Mouse (Mus musculus) cerebellum, postnatal 36 days (tissue): Measurements from ENCODE around the gene Tpk1.
"Not testable (repeated sequence)": the region's sequence is repeated elsewhere in the genome, so short reads cannot be mapped to it uniquely, and the experiment has no call there.

Experiments
- DNase-seq, 2 experiments: peaks; one replicate each; pipeline ENCODE4 v3.0.0; 2021 to 2022; ENCODE audit warnings: mixed read lengths in 2 of 2

Tpk1 gene

DNA sequence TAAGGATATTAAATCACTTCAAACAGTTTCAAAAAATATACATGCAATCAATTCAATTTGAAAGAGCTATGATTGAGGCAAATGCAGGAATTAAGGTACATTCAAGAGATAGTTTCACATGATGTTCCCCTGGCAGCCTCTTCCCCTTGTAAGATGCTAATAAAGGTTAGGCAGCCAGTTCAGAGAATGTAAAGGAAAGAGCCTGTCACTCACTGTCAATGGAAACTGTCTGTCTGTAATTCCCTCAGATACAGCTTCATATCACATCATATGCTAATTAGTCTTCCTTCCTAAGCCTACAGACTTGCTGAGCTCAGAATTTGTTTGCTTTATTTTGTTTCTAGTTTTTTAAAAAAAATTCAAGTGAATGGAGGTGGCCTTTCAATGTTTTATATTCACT is 147.7 kb downstream of the Tpk1 start:
- DNase-seq: no peak

DNA sequence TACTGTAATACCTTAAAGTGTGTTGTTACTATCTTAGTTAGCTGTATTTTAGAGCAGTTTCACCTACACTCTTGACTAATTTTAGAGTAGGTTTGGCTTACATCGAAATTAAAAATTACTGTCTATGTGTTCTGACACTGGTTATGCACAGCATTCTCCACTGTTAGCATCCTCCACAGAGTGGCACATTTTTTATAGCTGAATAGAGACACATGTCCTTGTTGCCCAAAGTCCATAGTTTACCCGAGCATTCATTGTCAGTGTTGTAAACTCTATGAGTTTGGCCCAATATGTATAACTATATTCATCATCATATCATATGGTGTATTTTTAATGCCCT is 148.8 kb downstream of the Tpk1 start:
- DNase-seq: no peak

DNA sequence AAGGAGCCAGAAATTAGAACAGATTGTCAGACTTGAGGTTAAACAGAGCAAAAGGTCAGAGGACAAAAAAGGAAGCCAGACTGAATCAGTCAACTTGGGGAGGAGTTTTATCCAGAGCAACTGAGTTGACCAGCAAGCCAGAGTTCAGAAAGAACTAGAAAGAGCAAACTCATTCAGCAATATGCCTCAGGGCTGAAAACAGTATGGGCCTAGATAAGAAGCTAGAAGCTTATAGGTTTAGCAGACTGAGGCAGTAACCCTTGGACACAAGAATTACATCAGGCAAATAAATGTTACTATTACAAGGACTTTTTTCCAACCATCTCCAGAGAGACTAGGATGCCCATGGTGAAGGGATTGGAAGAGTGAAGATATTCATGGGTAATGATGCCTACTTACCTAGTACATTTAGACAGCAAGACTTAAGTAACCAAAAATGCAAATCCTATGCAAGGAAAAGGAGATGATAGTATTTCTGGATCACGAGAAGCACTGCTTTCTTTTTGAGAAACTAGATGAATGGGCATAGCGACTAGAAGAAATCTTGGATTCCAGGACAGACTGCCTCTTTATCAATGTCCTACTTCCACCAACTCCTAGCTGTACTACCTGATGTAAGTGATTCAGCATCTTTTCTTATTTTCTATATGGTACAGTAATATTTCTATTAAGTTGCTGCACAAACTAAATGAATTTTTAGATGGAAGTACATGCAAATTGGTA is 149.3 kb downstream of the Tpk1 start:
- DNase-seq: no peak

DNA sequence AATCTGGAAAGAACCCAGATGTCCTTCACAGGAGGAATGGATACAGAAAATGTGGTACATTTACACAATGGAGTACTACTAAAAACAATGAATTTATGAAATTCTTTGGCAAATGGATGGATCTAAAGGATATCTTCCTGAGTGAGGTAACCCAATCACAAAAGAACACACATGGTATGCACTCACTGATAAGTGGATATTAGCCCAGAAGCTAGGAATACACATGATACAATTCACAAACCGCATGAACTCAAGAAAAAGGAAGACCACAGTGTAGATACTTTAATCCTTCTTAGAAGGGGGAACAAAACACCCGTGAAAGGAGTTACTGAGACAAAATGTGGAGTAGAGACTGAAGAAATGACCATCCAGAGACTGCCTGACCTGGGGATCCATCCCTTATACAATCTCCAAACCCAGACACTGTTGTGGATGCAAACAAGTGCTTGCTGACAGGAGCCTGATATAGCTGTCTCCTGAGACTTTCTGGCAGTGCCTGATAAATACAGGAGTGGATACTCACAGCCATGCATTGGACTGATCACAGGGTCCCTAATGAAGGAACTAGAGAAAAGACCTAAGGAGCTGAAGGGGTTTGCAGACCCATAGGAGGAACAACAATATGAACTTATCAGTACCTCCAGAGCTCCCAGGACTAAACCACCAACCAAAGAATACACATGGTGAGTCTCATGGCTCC is 159.2 kb downstream of the Tpk1 start:
- not testable (repeated sequence) for DNase-seq

DNA sequence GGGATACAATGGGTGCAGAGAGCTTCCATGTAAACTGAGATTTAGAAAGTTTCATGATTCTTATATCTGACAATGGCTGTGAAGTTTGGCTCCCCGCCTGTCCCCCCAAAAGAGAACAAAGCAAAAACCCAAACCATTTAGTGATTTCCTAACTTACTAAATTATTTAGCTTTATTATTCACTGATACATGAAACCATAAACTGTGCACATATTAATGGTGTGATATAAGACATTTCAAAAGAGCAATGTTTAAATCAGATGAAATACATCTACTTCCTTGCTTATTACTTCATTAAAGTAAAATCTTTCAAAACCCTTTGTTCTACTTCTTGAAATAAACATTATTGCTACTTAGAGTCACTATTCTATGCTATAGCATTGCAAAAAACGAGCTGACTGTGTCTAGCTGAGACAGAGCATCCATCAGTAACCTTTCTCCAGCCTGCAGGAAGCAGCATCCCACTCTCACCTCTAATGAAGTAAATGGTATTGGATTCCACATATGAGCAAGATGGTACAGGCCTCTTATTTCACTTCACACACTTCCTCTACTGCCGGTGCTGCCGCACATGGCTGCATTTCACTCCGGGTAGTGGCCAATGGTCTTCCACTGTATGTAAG is 161.4 kb downstream of the Tpk1 start:
- no peak for DNase-seq

DNA sequence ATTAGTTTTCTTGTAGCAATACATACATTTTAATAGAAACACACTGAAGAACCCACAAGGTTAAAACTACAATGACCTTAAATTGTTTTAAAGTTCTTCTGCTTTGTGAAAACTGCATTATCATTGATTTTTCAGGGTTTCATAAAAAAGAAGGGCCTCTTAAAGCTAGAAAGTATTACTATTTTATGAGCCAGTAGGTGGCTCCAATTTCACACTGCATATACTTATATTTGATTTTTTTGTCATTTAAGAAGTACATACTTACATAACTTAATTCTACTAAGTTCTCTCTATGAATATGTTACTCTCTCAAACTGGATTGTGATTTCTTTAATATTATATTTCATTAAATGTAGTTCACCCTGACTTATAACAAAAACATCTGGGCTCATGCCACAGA is 173.7 kb downstream of the Tpk1 start:
- DNase-seq: no peak

DNA sequence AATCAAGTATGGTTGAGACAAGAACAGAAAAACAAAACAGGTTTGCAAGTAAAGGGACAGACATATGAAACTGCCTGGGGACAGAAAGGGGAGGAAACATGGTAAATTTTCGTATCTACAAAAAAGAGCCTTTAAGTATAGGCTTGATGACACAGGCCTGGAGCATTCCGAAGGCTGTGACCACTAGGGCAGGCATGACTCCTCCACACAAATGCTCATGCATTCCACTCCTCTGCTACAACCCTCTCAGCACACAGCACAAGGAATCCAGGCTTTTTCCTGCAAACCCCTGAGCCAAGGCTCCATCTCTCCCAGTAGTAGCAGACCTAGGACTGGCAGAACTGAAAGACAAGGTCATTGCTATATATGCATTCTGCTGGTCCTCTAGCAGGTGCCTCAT is 179.4 kb downstream of the Tpk1 start:
- DNase-seq: no peak

DNA sequence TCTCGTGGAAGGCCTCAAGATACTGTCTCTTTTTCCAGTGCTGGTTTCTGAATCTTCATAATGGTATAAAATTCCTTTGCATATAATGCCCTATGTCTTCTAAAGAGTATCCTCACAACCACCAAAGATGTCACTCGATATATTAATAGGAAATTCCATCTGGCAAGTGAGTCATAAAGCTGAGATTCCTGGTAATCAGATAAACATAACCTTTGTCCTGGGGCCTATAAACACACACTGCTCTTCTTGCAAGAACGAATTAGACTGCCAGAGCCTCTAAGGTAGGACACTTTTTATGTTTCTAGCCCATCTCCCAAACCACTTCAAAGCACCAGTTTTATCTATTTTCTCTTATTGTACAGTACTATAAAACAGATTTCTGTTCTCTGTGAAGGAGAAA is 185.4 kb downstream of the Tpk1 start:
- DNase-seq: no peak

DNA sequence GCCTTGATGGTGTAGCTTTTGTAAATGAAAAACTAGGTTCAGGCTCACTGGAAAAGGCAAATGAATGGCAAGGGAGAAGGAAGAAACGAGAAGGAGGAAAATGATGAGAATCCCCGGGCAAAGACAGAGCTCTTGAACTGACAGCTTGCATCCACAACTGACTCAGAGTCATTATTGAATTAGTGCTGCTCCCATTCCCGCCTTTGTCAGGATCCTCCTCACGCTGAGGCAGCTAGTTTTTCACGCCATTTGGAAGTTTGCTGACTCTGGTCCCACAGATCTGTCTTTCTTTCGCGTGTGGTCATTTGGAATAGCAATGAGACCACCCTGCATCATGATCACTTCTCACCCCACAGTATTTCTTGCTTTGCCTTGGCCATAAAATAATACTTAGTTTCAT is 187.3 kb downstream of the Tpk1 start:
- peak in 1 of 2 experiments; percentile 17 for DNase-seq

DNA sequence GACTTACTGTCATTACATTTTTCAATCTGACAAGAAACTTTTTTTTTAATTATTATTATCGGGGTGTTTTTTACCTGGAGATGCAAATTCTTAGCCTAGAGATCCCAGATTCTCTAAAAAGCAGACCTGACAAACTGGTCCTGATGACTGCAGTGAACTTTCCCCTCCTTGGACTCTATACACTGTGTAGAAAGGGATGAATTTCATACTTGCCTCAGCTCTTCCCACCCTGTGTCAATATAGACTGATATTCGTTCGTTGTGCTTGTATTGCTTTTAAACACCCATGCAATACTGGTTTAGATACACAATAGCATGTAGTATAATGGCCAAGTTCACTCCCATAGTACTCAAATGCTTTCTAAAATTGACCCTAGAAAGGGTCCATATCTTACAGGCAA is 189.7 kb downstream of the Tpk1 start:
- no peak for DNase-seq

DNA sequence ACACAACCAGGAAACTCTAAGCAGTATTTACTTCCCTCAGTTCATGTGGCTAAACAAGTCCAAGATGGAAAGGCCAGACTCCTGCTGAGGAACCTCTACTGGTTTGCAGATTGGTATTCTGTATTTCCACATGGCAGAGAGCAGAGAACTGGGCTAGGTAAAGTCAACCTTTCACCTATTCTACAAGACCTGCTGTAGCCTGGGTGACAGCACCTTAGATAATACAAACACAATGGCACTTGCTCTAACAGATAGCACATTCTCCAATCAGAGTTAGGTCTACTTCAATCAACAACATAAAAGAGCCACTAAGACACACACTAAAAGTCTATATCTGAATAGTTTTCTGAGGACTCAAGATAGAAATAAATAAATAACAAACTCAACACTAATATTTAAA is 190.2 kb downstream of the Tpk1 start:
- no peak for DNase-seq

DNA sequence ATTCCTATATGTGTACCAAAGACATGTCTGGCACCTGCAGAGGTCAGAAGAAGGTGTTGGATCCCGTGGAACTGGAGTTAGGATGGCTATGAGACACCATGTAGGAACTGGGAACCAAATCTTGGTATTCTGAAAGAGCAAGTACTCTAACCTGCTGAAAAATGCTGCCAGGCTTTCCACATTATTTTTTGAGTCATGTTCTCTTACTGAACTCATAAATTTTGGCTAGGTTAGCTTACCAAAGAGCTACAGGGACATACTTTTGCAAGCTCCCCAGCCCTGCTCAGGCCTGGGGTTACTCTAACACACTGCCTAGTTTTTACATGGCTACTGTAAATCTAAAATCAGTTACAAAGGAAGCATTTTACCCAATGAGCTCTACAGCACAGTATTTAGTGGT is 194.5 kb downstream of the Tpk1 start:
- no peak for DNase-seq

DNA sequence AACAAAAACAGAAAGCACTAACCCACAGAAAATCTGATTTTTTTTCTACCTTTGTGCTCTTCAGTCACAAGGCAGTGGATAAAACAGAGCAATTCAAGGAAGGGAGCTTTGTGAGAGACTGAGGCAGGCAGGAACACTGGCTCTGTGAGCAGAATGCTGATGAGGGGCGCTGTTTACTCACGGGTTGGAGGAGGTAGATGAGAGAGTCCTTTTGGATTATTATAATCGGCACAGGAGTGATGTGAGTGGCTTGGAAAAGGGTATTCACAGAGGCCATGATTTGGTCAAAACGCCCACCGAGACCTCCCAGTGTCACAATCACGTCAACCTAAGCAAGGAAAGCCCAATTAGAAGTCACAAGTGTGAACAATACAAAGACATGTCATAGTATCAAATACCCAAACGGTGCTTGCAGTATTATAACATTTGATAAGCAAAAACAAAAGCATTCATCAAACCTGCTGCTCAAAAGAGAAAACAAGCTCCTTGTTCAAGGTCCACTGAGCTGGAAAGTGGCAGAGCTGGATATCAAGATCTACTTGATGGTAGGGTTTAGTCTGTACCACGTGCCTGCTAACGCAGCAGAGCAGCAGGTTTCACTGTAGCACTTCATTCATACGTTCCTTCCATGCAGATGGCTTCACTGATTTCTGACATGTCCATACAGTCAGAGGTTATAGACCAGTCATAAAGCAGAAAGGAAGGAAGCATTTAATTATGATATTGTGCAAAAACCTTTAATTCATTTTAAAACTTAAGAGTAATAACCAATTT is 197.1 kb downstream of the Tpk1 start:
- no peak for DNase-seq

DNA sequence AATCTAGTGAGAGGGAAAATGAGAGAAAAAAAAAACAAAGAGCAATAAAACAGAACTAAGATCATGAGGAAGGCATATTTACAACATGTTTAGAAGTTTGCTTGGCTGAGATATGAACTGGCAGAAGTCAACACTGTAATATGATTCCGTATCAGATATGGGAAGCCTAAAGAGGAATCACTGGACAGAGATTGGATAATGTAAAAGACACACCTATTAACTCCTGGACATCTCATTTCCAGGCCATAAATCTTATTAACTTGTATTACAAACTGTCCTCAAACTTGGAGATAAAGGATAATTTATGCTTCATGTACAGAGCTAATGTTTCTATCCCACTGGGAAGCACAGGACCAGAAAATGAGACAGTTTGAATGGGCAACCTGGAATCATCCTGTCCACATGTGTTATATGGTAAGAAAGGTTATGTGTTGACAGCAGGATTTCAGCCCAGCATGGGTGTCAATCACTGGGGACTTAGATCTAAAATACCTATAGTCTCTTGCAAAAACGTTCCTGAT is 203.2 kb downstream of the Tpk1 start:
- DNase-seq: no peak

DNA sequence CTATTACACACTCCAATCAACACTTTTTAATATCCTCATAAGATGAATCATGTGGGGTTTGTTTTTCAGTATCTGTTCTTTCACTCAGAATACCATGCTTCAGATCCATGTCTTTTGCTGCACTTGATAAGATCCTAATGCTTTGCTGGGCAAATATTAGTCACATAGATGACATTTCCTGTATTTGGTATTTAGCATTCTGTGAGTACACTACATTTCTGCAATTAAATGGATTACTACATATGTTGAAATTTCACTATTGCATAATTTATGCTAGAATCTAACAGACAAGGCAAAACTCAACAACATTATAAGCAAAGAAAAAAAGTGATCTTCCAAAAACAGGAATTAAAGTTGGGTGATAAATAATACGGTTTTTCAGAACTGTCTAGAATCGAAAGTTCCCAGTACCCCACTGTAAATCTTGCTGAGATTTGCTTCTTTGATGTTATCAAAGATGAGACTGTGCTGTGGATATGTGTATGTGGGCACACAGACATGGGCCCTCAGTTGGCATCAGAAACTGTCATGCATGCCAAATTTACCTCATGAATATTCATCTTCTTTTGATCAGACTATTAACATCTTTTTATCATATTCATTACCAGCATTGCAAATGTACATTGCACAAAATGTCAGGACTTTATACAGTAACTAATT is 203.8 kb downstream of the Tpk1 start:
- DNase-seq: no peak

DNA sequence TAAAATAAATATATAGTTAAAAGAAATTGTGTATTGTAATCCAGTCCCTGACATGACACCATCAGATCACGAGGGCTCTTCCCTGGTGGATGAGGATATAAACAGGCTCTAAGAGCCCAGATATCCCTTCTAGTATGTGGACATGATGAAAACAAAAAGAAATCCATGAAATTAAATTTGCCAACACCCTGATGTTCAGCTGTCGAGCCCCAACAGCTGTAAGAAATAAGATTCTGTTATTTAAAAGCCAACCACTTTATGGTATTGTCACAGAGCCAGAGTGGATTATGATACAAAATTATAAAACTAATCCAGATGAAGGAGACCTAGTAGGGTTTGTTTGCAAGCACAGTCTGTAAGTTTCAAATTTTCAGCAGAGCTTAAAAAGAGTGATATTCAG is 207.0 kb downstream of the Tpk1 start:
- no peak for DNase-seq

DNA sequence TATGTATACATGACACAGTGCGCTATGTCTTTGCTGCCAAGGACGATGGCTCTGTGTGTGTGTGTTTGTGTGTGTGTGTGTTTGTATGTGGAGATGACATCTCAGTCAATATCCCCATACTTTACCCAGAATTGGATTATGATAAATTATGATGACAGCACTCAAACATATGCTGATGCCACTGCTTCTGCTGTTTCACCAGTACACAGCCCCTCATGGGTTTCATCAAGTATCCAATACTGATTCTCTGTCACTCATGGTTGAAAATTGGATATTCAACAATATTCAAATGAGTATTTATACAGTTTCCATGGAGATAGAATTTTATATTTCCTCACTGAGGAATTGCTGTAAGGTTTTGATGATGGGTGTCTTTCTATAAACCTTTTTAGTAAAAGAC is 208.1 kb downstream of the Tpk1 start:
- no peak for DNase-seq

DNA sequence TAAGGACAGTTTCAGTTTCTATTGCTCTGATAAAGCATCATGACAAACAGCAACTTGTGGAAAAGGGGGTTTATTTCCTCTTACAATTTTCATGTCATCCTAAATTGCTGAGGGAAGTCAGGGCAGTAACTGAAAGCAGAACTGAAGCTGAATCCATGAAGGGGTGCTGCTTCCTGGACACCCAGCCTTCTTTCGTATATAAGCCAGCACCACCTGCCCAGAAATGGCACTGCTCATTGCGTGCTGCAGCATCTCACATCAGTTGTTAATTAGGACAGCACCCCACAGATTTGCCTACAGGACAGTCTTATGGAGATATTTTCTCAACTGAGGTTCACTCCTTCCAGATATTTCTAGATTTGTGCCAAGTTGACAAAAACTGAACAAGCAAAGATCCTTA is 216.6 kb downstream of the Tpk1 start:
- DNase-seq: peak; percentile 63 to 72

DNA sequence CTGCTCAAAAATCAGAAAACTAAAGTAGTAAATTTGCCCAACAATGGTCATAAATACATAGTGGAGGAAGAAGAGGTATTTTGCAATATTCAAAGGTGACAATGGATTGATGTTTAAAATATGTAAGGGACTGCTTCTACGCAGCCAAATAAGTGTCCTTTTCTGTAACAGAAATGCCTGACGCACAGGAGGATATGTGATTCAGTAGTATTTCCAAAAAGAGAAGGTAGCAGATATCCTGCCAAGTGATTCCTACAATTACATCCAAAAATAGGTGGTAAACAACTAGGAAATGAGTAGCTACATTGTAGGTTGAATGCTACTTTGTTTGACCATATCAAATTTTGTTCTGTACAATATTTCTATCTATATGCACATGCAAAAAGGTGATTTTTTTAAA is 220.2 kb downstream of the Tpk1 start:
- DNase-seq: no peak

DNA sequence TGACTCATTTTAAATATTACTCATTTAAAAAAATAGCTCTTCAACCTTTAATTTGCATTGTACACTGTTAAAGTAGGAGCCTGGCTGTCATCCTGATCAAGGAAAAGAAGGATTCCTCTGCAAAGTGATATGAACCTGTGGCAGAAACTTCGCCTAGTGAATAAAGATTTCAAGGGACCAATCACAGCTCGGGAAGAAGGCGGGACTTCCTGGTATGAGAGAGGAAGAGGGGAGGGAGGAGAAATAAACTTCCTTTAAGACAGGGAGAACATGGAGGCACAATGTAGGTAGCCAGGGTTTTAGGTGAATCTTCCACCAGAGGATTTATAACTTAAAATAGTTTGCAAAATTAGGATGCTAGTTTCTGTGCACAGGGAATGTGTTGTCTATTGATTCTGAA is 223.9 kb downstream of the Tpk1 start:
- DNase-seq: no peak

DNA sequence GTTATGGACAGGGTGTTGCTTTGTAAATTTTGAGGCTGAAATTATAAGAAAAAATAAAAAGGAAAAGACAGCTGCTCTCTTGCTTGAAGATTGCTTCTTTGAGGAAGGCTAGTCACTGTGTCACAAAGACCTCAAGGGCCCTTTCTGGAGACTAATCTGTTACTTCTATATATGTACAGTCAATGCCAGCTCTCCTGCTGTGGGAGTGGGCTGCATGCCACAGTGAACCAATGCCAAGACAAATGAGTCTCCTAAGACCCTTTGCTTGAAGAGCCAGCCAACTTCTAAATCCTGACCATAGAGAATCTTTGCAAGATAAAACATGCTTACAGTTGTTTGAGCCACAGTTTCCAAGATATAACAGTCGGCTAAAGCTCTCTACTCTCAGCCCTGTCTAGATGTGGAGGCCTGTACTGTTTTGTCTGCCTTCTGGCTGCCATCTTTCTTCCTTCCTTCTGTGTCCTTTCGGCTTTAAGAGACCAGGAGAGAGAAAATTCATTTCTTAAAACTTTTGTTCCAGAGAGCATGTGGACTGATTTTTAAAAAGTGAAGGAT is 230.0 kb downstream of the Tpk1 start:
- peak; percentile 61 to 67 for DNase-seq

DNA sequence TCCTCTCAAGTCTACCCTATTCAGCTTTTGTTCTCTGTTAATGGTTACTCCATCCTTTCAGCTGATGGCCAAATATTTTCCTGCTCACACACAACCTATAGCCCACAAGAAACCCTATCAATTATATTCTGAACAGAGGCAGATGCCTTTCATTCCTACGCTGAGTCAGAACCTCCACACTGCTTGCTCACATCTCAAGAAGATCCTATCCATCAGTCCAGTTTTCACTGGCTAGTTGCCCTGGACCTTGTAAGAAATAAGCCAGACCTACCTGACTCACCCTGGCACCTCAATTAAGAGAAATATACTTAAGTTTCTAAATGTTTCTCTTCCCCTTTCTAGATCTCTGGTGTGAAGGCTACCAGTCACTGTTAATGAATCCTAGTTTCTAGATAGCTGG is 231.7 kb downstream of the Tpk1 start:
- DNase-seq: no peak

DNA sequence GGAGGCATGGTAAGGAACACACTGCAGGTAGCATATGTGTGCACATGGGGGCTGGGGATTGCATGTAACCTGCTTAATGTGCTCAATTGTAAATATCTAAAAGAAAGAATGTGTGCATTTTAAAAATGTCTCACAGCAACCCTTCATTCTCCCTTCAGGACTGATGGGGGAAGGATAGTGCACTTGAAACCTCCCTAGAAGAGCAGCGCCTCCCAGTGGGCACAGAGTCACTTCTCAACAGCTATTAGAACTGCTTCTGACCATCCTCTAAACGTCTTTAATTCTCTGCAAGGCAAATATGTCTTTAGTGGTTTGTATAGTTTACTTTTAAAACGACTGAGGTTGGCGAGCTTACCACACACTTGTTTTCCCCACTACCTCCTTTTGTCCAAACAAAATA is 241.1 kb downstream of the Tpk1 start:
- DNase-seq: no peak
